Mouse (Mus musculus) gastrocnemius, postnatal 36 days (tissue): ENCODE measurements around the gene Tmem232. TPM values are rescaled to one million over a fixed set of nuclear protein-coding genes. Genes with fewer than 3 reads are reported as not detected.
"Not testable (repeated sequence)": the region's sequence is repeated elsewhere in the genome, so short reads cannot be mapped to it uniquely, and the experiment has no call there.

ENCODE experiments used
- DNase-seq, 2 experiments: peaks; one replicate each; pipeline ENCODE4 v3.0.0; 2022
- intact Hi-C: fragments of 180-260 bp; cut with DNase I; formaldehyde crosslinking; loops from one replicate; pipeline ENCODE4 v1.15.1; 2025
- total RNA-seq, 2 experiments: library from RNA; stranded (reverse); gene quantifications; 2 replicates each; pipeline ENCODE4 v1.2.3; 2021

Gene Tmem232
- total RNA-seq, 2 experiments from 2014 or later = 13.9 to 17.0 TPM

GRCm38 (mm10) chr17:65536156-65536555 lies 4.4 kb downstream of the Tmem232 start:
- intact Hi-C loops = no loop called here
- no peak for DNase-seq

- intact Hi-C loops, DNase-seq: not testable (repeated sequence)
Observed at GRCm38 (mm10) chr17:65532381-65532780, 8.2 kb downstream of the Tmem232 start.

GRCm38 (mm10) chr17:65527529-65527928 lies 13.1 kb downstream of the Tmem232 start:
- intact Hi-C loops = no loop called here
- DNase-seq = no peak

GRCm38 (mm10) chr17:65513517-65513916 lies 27.1 kb downstream of the Tmem232 start:
- DNase-seq = no peak
- intact Hi-C loops = no loop called here

- no peak for DNase-seq
- intact Hi-C loops = no loop called here
Observed at GRCm38 (mm10) chr17:65484654-65485053, 55.9 kb downstream of the Tmem232 start.

- DNase-seq = no peak
- intact Hi-C loops = no loop called here
Observed at GRCm38 (mm10) chr17:65476747-65477146, 63.8 kb downstream of the Tmem232 start.

GRCm38 (mm10) chr17:65450818-65451217 lies 89.8 kb downstream of the Tmem232 start:
- DNase-seq = no peak
- intact Hi-C loops = no loop called here

- DNase-seq, intact Hi-C loops: not testable (repeated sequence)
Observed at GRCm38 (mm10) chr17:65437906-65438305, 102.7 kb downstream of the Tmem232 start.

GRCm38 (mm10) chr17:65419124-65419523 lies 121.5 kb downstream of the Tmem232 start:
- no peak for DNase-seq
- intact Hi-C loops = no loop called here

GRCm38 (mm10) chr17:65405309-65405708 lies 135.3 kb downstream of the Tmem232 start:
- DNase-seq = no peak
- intact Hi-C loops = no loop called here

- intact Hi-C loops = no loop called here
- no peak for DNase-seq
Observed at GRCm38 (mm10) chr17:65400914-65401313, 139.7 kb downstream of the Tmem232 start.

GRCm38 (mm10) chr17:65384411-65384962 lies 156.1 kb downstream of the Tmem232 start:
- intact Hi-C loops = no loop called here
- no peak for DNase-seq

GRCm38 (mm10) chr17:65370034-65370780 lies 170.4 kb downstream of the Tmem232 start:
- intact Hi-C loops = no loop called here
- DNase-seq = no peak

- no peak for DNase-seq
- intact Hi-C loops = no loop called here
Observed at GRCm38 (mm10) chr17:65365535-65366254, 174.9 kb downstream of the Tmem232 start.

- DNase-seq = no peak
Observed at GRCm38 (mm10) chr17:65351836-65352235, 188.7 kb downstream of the Tmem232 start.

GRCm38 (mm10) chr17:65340016-65340415 lies 200.6 kb downstream of the Tmem232 start:
- intact Hi-C loops = no loop called here
- no peak for DNase-seq

More at GRCm38 (mm10) chr17:65351836-65352235, 188.7 kb downstream of the Tmem232 start:
- intact Hi-C loops = no loop called here

GRCm38 (mm10) chr17:65330759-65331158 lies 209.8 kb downstream of the Tmem232 start:
- intact Hi-C loops = no loop called here

GRCm38 (mm10) chr17:65325249-65325648 lies 215.3 kb downstream of the Tmem232 start:
- peak in 1 of 2 experiments; percentile 4 for DNase-seq
- intact Hi-C loops = loop anchor here (5.0 kb wide), 1 partner anchor 253 kb away; no protein-coding TSS in a partner anchor

More at GRCm38 (mm10) chr17:65330759-65331158, 209.8 kb downstream of the Tmem232 start:
- DNase-seq = no peak

- intact Hi-C loops = no loop called here
- DNase-seq = no peak
Observed at GRCm38 (mm10) chr17:65320623-65321022, 220.0 kb downstream of the Tmem232 start.

- DNase-seq = no peak
- intact Hi-C loops = no loop called here
Observed at GRCm38 (mm10) chr17:65299946-65300345, 240.6 kb downstream of the Tmem232 start.

- no peak for DNase-seq
- intact Hi-C loops = no loop called here
Observed at GRCm38 (mm10) chr17:65297831-65298230, 242.8 kb downstream of the Tmem232 start.
